Mouse (Mus musculus) bone marrow, adult 2 months (tissue): ENCODE measurements around the gene Retreg1. TPM values are rescaled to one million over a fixed set of nuclear protein-coding genes. Genes with fewer than 3 reads are reported as not detected.

Experiments
- H3K27ac ChIP-seq: fragments of 200-500 bp; 2 replicates; pipeline ENCODE4 v1.5.1; 2012; ENCODE audit warnings: low read depth, mild to moderate bottlenecking, control low read depth, inconsistent platforms, low read length; ENCODE audit not compliant: control insufficient read depth, poor library complexity, insufficient read depth
- H3K4me1 ChIP-seq: fragments of 200-500 bp; 2 replicates; pipeline ENCODE4 v1.6.1; 2011; ENCODE audit warnings: low read length; ENCODE audit not compliant: control insufficient read depth, insufficient read depth
- H3K4me3 ChIP-seq: fragments of 200-500 bp; replicated peaks from 2 replicates; pipeline ENCODE3; 2011; ENCODE audit warnings: mild to moderate bottlenecking, low read depth, low read length, control low read depth; ENCODE audit not compliant: control insufficient read depth
- CTCF ChIP-seq: fragments of 200-500 bp; IDR thresholded peaks from 2 replicates; pipeline ENCODE4 v1.5.1; 2011; ENCODE audit warnings: low read length, control low read depth; ENCODE audit not compliant: control insufficient read depth, insufficient read depth
- POLR2A ChIP-seq: fragments of 200-500 bp; IDR thresholded peaks from 2 replicates; pipeline ENCODE4 v1.6.1; 2011; ENCODE audit warnings: low read depth, mild to moderate bottlenecking, control low read depth, low read length, borderline replicate concordance; ENCODE audit not compliant: control insufficient read depth
- WGBS: fragments of 180-500 bp; shearing (Covaris S2); methylation state at CpG from one replicate; pipeline ENCODE4 v1.1.7; 2018; 5-methylcytosine and 5-hydroxymethylcytosine counted together
- polyA plus RNA-seq: library from polyadenylated mRNA; stranded (reverse); fragments of >200 nt; gene quantifications from 2 replicates; pipeline ENCODE4 v1.2.4, GENCODE M21; 2011; ENCODE audit warnings: low replicate concordance; ENCODE audit not compliant: missing spikeins, insufficient read depth, insufficient read length

Gene Retreg1
- polyA plus RNA-seq, 1 experiment: 7.7 TPM

GRCm38 (mm10) chr15:25803111-25803510 is 39.9 kb upstream of the Retreg1 start:
- H3K4me3 ChIP-seq: no peak overlapping the region
- H3K27ac ChIP-seq: no peak overlapping the region
- 84% methylated on average over 15 of the region's 15 CpGs for WGBS
- TF ChIP-seq CTCF (no peak), POLR2A (no peak)
- H3K4me1 ChIP-seq: no peaks in the 10 kb centered on the region

- Histone ChIP-seq H3K4me3 (no peak overlapping the region), H3K4me1 (no peaks in the 10 kb centered on the region), H3K27ac (no peak overlapping the region)
- WGBS: 62% methylated on average over 21 of the region's 21 CpGs
- TF ChIP-seq POLR2A (no peak), CTCF (peak; percentile 93)
Observed at GRCm38 (mm10) chr15:25805336-25806110, 37.5 kb upstream of the Retreg1 start.

DNA sequence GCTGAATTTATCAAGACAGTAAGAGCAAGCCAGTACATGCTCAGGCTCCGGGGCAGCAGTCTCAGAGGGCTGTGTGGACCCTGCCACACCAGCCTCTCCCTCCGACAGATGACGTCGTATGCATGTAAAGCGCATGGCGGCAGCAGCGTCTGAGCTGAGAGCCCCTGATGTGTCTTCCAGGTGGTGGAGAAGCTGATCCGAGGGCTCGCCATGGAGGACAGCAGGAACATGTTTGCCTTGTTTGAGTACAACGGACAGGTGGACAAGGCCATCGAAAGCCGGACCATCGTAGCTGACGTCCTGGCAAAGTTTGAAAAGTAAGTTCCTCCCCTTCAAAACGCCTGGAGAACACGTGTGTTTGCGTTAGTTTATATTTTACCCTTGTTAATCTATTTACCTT is 36.6 kb upstream of the Retreg1 start:
- TF ChIP-seq CTCF: no peak
- TF ChIP-seq POLR2A: no peak
- Histone ChIP-seq H3K4me1 (no peaks in the 10 kb centered on the region), H3K4me3 (no peak overlapping the region), H3K27ac (no peak overlapping the region)
- WGBS: 90% methylated on average over 17 of the region's 17 CpGs

DNA sequence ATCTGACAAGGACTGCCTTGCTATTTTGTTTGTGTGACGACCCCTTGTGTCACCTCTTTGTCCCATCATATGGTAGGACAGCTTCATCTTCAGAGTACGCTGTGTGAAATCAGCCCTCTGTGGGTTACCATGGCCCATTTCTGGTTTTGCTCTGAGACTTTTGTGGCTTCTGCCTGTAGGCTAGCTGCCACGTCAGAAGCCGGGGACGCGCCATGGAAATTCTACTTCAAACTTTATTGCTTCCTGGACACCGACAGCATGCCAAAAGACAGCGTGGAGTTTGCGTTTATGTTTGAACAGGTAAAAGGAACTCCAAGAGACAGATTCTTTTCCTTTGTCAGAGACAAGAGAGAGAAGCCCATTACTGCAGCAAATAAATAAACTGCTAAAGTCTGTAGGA is 36.1 kb upstream of the Retreg1 start:
- no peak overlapping the region for H3K27ac ChIP-seq
- TF ChIP-seq CTCF: no peak
- no peak for TF ChIP-seq POLR2A
- H3K4me1 ChIP-seq: no peaks in the 10 kb centered on the region
- no peak overlapping the region for H3K4me3 ChIP-seq
- WGBS: 82% methylated on average over 9 of the region's 9 CpGs

DNA sequence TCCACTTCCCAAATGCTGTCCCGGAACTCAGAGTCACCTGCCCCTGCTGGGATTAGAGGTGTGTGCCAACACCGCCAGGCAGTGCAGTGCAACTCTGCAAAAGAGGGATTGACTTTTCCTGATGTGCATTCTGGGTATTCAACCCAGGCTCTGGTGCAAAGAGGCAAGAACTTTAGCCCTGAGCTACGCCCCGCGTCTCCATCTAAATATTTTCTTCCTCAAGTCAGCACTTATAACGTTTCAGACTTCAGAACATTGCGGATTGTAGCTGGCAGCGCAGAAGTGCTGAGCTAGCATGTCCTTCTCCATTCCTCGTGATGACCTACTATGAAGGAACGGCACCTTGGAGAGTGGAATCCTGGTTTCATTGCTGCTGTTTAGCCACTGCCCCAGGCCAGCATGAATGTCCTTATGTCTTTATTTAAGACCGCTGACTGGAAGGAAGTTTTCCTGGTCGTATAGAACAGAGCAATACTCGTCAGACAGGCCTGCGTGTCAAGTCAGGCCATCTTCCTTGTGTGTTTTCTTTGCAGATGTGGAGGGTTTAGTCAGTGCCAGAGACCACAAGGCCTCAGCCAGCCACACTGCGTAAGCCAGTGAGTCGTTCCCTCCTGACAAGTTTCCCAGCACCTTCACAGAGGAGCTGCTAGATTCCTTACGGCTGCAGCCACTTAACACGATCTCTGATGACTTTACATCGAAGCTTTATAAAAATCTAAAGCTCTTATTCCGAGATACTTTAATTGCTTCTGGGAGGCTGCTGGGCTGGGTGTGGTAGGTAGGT is 34.1 kb upstream of the Retreg1 start:
- TF ChIP-seq CTCF (no peak), POLR2A (no peak)
- Histone ChIP-seq H3K27ac (no peak overlapping the region), H3K4me3 (no peak overlapping the region), H3K4me1 (no peaks in the 10 kb centered on the region)
- 84% methylated on average over 20 of the region's 20 CpGs for WGBS

- no peak overlapping the region for H3K4me3 ChIP-seq
- H3K27ac ChIP-seq: no peak overlapping the region
- H3K4me1 ChIP-seq: no peaks in the 10 kb centered on the region
- TF ChIP-seq POLR2A (no peak), CTCF (no peak)
- WGBS: 83% methylated on average over 6 of the region's 6 CpGs
Observed at GRCm38 (mm10) chr15:25809669-25810068, 33.3 kb upstream of the Retreg1 start.

- H3K4me1 ChIP-seq: no peaks in the 10 kb centered on the region
- H3K4me3 ChIP-seq: peak overlapping the region; percentile 24
- H3K27ac ChIP-seq: no peak overlapping the region
- TF ChIP-seq CTCF (peak; percentile 18; the same call in 1 of the 2 replicates), POLR2A (no peak)
- 42% methylated on average over 11 of the region's 11 CpGs for WGBS
Observed at GRCm38 (mm10) chr15:25811834-25812250, 31.1 kb upstream of the Retreg1 start.

DNA sequence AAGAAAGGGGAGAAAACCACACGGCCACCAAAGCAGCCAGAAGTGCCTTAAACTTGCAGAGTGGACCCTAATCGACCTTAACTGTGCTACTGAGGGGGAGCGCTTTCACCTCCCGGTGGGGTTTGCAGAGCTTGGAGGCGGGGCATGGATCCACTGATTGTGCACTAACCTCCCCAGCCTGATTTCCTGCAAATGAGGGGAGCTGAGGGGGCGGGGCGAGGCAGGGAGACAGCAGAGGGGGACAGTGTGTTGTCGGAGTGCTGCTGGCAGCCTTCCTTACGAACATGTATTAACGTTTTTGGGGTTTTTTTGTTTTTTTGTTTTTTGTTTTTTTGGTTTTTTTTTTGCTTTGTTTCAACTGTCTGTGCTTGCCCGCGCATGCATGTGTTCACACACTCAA is 30.5 kb upstream of the Retreg1 start:
- WGBS: 30% methylated on average over 12 of the region's 12 CpGs
- no peak overlapping the region for H3K27ac ChIP-seq
- H3K4me1 ChIP-seq: no peaks in the 10 kb centered on the region
- H3K4me3 ChIP-seq: peak overlapping the region; percentile 24
- TF ChIP-seq POLR2A (no peak), CTCF (no peak)

DNA sequence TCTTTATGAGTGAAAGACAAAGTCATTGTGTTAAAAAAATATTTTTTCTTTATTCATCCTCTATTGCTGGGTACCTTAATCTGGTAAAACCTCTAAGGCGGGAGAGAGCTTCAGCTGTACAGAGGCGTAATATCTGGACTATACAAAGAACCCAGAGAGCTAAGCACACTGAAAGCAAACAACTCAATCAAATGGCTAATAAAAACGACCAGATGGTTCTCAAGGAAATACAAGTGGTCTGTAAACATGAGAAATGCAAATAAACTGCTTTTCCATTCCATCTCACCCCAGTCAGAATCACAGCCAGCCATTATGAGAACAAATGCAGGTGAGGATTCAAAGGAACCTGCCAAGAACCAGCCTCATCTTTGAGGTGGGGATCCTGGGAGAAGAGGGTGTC is 28.4 kb upstream of the Retreg1 start:
- 78% methylated on average over 3 of the region's 3 CpGs for whole genome bisulfite sequencing
- Histone ChIP-seq H3K27ac (no peak overlapping the region), H3K4me3 (no peak overlapping the region), H3K4me1 (no peaks in the 10 kb centered on the region)
- no peak for TF ChIP-seq POLR2A
- no peak for TF ChIP-seq CTCF
